Mouse (Mus musculus) left cerebral cortex, postnatal 4 days (tissue): ENCODE data around the gene Nanos2. TPM values are rescaled to one million over a fixed set of nuclear protein-coding genes. Genes with fewer than 3 reads are reported as not detected.

Experiments
- DNase-seq: peaks from one replicate; pipeline ENCODE4 v3.0.0-alpha.2; 2022
- intact Hi-C: fragments of 180-260 bp; cut with DNase I; formaldehyde crosslinking; loops from one replicate; pipeline ENCODE4 v1.15.1; 2025
- total RNA-seq, 2 experiments: library from RNA; stranded (reverse); gene quantifications; 2 replicates each; pipeline ENCODE4 v1.2.3; 2021

Nanos2 gene
- total RNA-seq, 2 experiments from 2014 or later = 1.4 to 1.7 TPM

- no peak for DNase-seq
- intact Hi-C loops = no loop called here
These were observed 25.7 kb downstream of the Nanos2 start for GRCm38 (mm10) chr7:19012882-19013281.

- intact Hi-C loops = no loop called here
- no peak for DNase-seq
These were observed 27.3 kb downstream of the Nanos2 start for GRCm38 (mm10) chr7:19014452-19014851.

GRCm38 (mm10) chr7:19016042-19016441 lies 28.8 kb downstream of the Nanos2 start:
- no peak for DNase-seq
- intact Hi-C loops = no loop called here

GRCm38 (mm10) chr7:19017909-19018308 lies 30.7 kb downstream of the Nanos2 start:
- intact Hi-C loops = no loop called here
- no peak for DNase-seq

GRCm38 (mm10) chr7:19021048-19021447 lies 33.8 kb downstream of the Nanos2 start:
- intact Hi-C loops = no loop called here
- DNase-seq = no peak

GRCm38 (mm10) chr7:19022189-19022958 lies 35.2 kb downstream of the Nanos2 start:
- intact Hi-C loops = no loop called here
- DNase-seq = no peak

GRCm38 (mm10) chr7:19023357-19023814 lies 36.2 kb downstream of the Nanos2 start, which contains the start of gene Foxa3:
Gene Foxa3, minus strand, starts transcription at chr7:19023538.
- intact Hi-C loops = no loop called here
- DNase-seq = no peak

GRCm38 (mm10) chr7:19024096-19024506 lies 36.9 kb downstream of the Nanos2 start, which contains the start of gene Sympk:
Gene Sympk, plus strand, starts transcription at chr7:19024377.
- peak; percentile 95 for DNase-seq
- intact Hi-C loops = no loop called here

GRCm38 (mm10) chr7:19024581-19025255 lies 37.5 kb downstream of the Nanos2 start:
- intact Hi-C loops = no loop called here

GRCm38 (mm10) chr7:19028067-19028466 lies 40.9 kb downstream of the Nanos2 start:
- intact Hi-C loops = no loop called here
- DNase-seq = no peak

More at GRCm38 (mm10) chr7:19024581-19025255, 37.5 kb downstream of the Nanos2 start:
- no peak for DNase-seq

- intact Hi-C loops = no loop called here
- DNase-seq = peak; percentile 61
These were observed 42.0 kb downstream of the Nanos2 start for GRCm38 (mm10) chr7:19029084-19029653.

GRCm38 (mm10) chr7:19031641-19032040 lies 44.4 kb downstream of the Nanos2 start:
- intact Hi-C loops = no loop called here
- no peak for DNase-seq

Other genes with a start within 250 kb of the Nanos2 start
- not detected for gene Psg19, start 188.9 kb upstream of the Nanos2 start, total RNA-seq
- gene Psg17, start 165.8 kb upstream of the Nanos2 start, total RNA-seq = not detected
- gene Mill2, start 147.4 kb upstream of the Nanos2 start, total RNA-seq = 1 to 10 TPM in 1 of 2 experiments, under 1 TPM in 1; 0.90 to 1.5 TPM
- 10 to 100 TPM; 16.1 to 16.8 TPM for gene Pglyrp1, start 116.1 kb upstream of the Nanos2 start, total RNA-seq
- 10 to 100 TPM; 16.0 to 23.3 TPM for gene Ccdc61, start 77.0 kb upstream of the Nanos2 start, total RNA-seq
- 100 to 1,000 TPM; 152 to 154 TPM for gene Nova2, start 61.5 kb upstream of the Nanos2 start, total RNA-seq
- 10 to 100 TPM; 18.8 to 20.2 TPM for gene Mypop, start 3.8 kb downstream of the Nanos2 start, total RNA-seq
- gene Irf2bp1, start 16.6 kb downstream of the Nanos2 start, total RNA-seq = 10 to 100 TPM; 56.9 to 60.8 TPM
- not detected for gene Foxa3, start 36.1 kb downstream of the Nanos2 start, total RNA-seq
- gene Sympk, start 37.0 kb downstream of the Nanos2 start, total RNA-seq = 10 to 100 TPM; 87.1 to 96.8 TPM
- gene Rsph6a, start 67.3 kb downstream of the Nanos2 start, total RNA-seq = under 1 TPM; 0.30 to 0.46 TPM
- gene Dmwd, start 88.8 kb downstream of the Nanos2 start, total RNA-seq = 100 to 1,000 TPM; 147 to 151 TPM
- 10 to 100 TPM; 45.3 to 46.5 TPM for gene Dmpk, start 96.4 kb downstream of the Nanos2 start, total RNA-seq
- gene Six5, start 107.2 kb downstream of the Nanos2 start, total RNA-seq = 1 to 10 TPM; 2.2 to 3.3 TPM
- gene Gm4969, start 131.0 kb downstream of the Nanos2 start, total RNA-seq = 10 to 100 TPM in 1 of 2 experiments, 1 to 10 TPM in 1; 9.4 to 11.0 TPM
- gene Fbxo46, start 132.5 kb downstream of the Nanos2 start, total RNA-seq = 10 to 100 TPM; 17.7 to 18.9 TPM
- gene Qpctl, start 161.9 kb downstream of the Nanos2 start, total RNA-seq = 10 to 100 TPM; 17.6 to 19.9 TPM
- 100 to 1,000 TPM; 126 to 130 TPM for gene Snrpd2, start 162.3 kb downstream of the Nanos2 start, total RNA-seq
- 10 to 100 TPM; 22.7 to 25.8 TPM for gene Gipr, start 178.7 kb downstream of the Nanos2 start, total RNA-seq
- gene Eml2, start 189.0 kb downstream of the Nanos2 start, total RNA-seq = 100 to 1,000 TPM; 102 to 106 TPM
- gene Gpr4, start 225.1 kb downstream of the Nanos2 start, total RNA-seq = 1 to 10 TPM; 3.5 to 4.3 TPM
- 10 to 100 TPM; 33.8 to 35.0 TPM for gene Opa3, start 240.9 kb downstream of the Nanos2 start, total RNA-seq